Mouse (Mus musculus) kidney, adult 2 months (tissue): ENCODE measurements at regions not wholly inside any gene's neighbourhood (a gene's known extent, or its start where the extent isn't known, plus 50 kb on each side); places are given as distances from the start of the nearest gene placed in this dataset.

ENCODE experiments used
- DNase-seq: peaks from one replicate; pipeline ENCODE4 v3.0.0; 2021
- H3K27ac ChIP-seq: fragments of 200-500 bp; 2 replicates; pipeline ENCODE4 v1.5.1; 2012; ENCODE audit warnings: low read depth, low read length, control low read depth, inconsistent platforms; ENCODE audit not compliant: insufficient read depth
- H3K27me3 ChIP-seq: fragments of 200-500 bp; replicated peaks from 2 replicates; pipeline ENCODE4 v1.6.1; 2012; ENCODE audit warnings: mild to moderate bottlenecking, moderate library complexity, low read length, inconsistent platforms; ENCODE audit not compliant: control insufficient read depth, insufficient read depth
- H3K36me3 ChIP-seq: fragments of 200-500 bp; 2 replicates; pipeline ENCODE4 v1.6.1; 2012; ENCODE audit warnings: mild to moderate bottlenecking, moderate library complexity, low read length, inconsistent platforms; ENCODE audit not compliant: control insufficient read depth, insufficient read depth
- H3K4me1 ChIP-seq: fragments of 200-500 bp; 2 replicates; pipeline ENCODE4 v1.6.1; 2011; ENCODE audit warnings: low read length; ENCODE audit not compliant: control insufficient read depth, insufficient read depth
- H3K4me3 ChIP-seq: fragments of 200-500 bp; 2 replicates; pipeline ENCODE4 v1.5.1; 2011; ENCODE audit warnings: mild to moderate bottlenecking, low read depth, low read length, control low read depth; ENCODE audit not compliant: insufficient read depth
- CTCF ChIP-seq: fragments of 200-500 bp; conservative IDR thresholded peaks from 2 replicates; pipeline ENCODE4 v1.5.1; 2011; ENCODE audit warnings: low read depth, mild to moderate bottlenecking, control low read depth, low read length, moderate library complexity, mixed read lengths; ENCODE audit not compliant: insufficient read depth, insufficient read length
- POLR2A ChIP-seq: fragments of 200-500 bp; IDR thresholded peaks from one replicate; pipeline ENCODE4 v1.6.1; 2011; ENCODE audit warnings: low read depth, low read length, control low read depth
- WGBS: fragments of 180-500 bp; shearing (Covaris S2); methylation state at CpG from one replicate; pipeline ENCODE4 v1.1.7; 2018; 5-methylcytosine and 5-hydroxymethylcytosine counted together

GRCm38 (mm10) chr10:92225818-92226217, 496.4 kb downstream of the Nedd1 start:
- WGBS, result 72% methylated on average over 4 of the region's 4 CpGs
- H3K4me1 ChIP-seq, result no peaks in the 10 kb centered on the region
- no peak overlapping the region for H3K4me3 ChIP-seq
- TF ChIP-seq POLR2A, result no peak
- no peak for TF ChIP-seq CTCF
- DNase-seq, result no peak
- H3K36me3 ChIP-seq, result no peaks in the 10 kb centered on the region
- H3K27me3 ChIP-seq, result no peaks in the 10 kb centered on the region
- no peak overlapping the region for H3K27ac ChIP-seq

DNA sequence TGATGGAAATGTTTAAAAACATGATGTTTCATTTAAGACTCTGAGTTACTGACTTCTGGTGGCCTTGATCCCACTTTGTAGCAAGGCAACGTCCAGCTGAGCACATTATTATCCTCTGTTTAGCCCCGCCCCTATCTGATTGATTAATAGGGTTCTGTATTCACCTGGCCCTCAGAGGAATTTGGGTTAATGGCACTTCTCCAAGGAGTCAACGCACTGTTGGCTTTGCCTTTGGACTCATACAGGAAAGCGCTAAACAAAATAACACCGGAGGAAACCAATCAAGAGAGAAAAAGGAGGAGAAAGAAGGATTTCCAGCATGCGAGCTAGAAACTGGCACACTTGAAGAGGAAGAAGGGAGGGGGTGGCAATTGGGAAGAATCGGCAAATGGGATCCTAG, 497.1 kb downstream of the Nedd1 start:
- peak; percentile 29 for DNase-seq
- Histone ChIP-seq H3K27ac (no peak overlapping the region), H3K36me3 (no peaks in the 10 kb centered on the region), H3K27me3 (no peaks in the 10 kb centered on the region), H3K4me3 (no peak overlapping the region), H3K4me1 (no peaks in the 10 kb centered on the region)
- TF ChIP-seq CTCF, result no peak
- TF ChIP-seq POLR2A, result no peak
- WGBS, result 63% methylated on average over 7 of the region's 7 CpGs

DNA sequence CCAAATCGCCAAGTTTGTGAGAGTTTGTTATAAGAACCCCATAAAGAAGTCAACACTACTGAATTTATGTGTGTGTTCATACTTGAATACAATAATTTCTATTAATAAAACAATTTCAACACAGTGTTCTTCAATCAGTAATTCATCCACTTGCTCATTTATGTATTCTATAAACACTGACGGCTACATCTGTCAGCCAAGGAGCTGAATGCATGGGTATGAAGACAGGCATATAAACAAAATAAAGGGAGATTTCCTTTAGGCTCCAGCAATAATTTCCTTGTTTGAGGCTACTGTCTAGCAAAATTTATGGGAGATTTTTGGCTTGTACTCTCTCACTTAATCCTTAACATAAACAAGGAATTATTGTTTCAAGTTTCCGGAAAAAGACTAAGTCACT, 502.9 kb downstream of the Nedd1 start:
- Histone ChIP-seq H3K27ac (no peak overlapping the region), H3K4me1 (no peaks in the 10 kb centered on the region), H3K27me3 (no peaks in the 10 kb centered on the region), H3K36me3 (no peaks in the 10 kb centered on the region), H3K4me3 (no peak overlapping the region)
- DNase-seq, result no peak
- 57% methylated on average over 3 of the region's 3 CpGs for WGBS
- TF ChIP-seq POLR2A, result no peak
- no peak for TF ChIP-seq CTCF

- TF ChIP-seq POLR2A (no peak), CTCF (no peak)
- no peaks in the 10 kb centered on the region for H3K27me3 ChIP-seq
- whole genome bisulfite sequencing, result 90% methylated on average over 8 of the region's 8 CpGs
- no peak overlapping the region for H3K4me3 ChIP-seq
- no peaks in the 10 kb centered on the region for H3K36me3 ChIP-seq
- no peak overlapping the region for H3K27ac ChIP-seq
- DNase-seq, result no peak
- no peaks in the 10 kb centered on the region for H3K4me1 ChIP-seq
Measured at GRCm38 (mm10) chr10:92170856-92171255, 551.4 kb downstream of the Nedd1 start.

GRCm38 (mm10) chr10:92166057-92166456, 556.2 kb downstream of the Nedd1 start:
- WGBS, result 54% methylated on average over 2 of the region's 2 CpGs
- TF ChIP-seq CTCF (no peak), POLR2A (no peak)
- H3K27me3 ChIP-seq, result peaks cover 5% of the 10 kb centered on the region; the same call in 1 of the 2 replicates

GRCm38 (mm10) chr10:92164991-92165390, 557.2 kb downstream of the Nedd1 start:
- TF ChIP-seq CTCF, result no peak
- TF ChIP-seq POLR2A, result no peak
- Histone ChIP-seq H3K4me3 (no peak overlapping the region), H3K27me3 (peaks cover 5% of the 10 kb centered on the region; the same call in 1 of the 2 replicates), H3K36me3 (no peaks in the 10 kb centered on the region), H3K27ac (no peak overlapping the region), H3K4me1 (no peaks in the 10 kb centered on the region; the same call in 1 of the 2 replicates)
- no peak for DNase-seq
- 43% methylated on average over 5 of the region's 5 CpGs for WGBS

More at GRCm38 (mm10) chr10:92166057-92166456, 556.2 kb downstream of the Nedd1 start:
- no peak overlapping the region for H3K27ac ChIP-seq
- DNase-seq, result peak; percentile 9
- H3K4me1 ChIP-seq, result no peaks in the 10 kb centered on the region; the same call in 1 of the 2 replicates
- no peaks in the 10 kb centered on the region for H3K36me3 ChIP-seq
- H3K4me3 ChIP-seq, result no peak overlapping the region

GRCm38 (mm10) chr10:92164648-92164960, 557.6 kb downstream of the Nedd1 start:
- H3K36me3 ChIP-seq, result no peaks in the 10 kb centered on the region
- peaks cover 5% of the 10 kb centered on the region; the same call in 1 of the 2 replicates for H3K27me3 ChIP-seq
- no peak overlapping the region for H3K27ac ChIP-seq
- WGBS, result 71% methylated on average over 3 of the region's 3 CpGs
- no peak for DNase-seq
- no peak for TF ChIP-seq POLR2A
- TF ChIP-seq CTCF, result no peak
- no peaks in the 10 kb centered on the region; the same call in 1 of the 2 replicates for H3K4me1 ChIP-seq
- H3K4me3 ChIP-seq, result no peak overlapping the region
